Mouse (Mus musculus) hindbrain, embryonic 11.5 days (tissue): ENCODE results near the gene Inava. TPM values are rescaled to one million over a fixed set of nuclear protein-coding genes. Genes with fewer than 3 reads are reported as not detected.

Experiments
- ATAC-seq: fragments of 200-750 bp; cut with Nextera tagmentation; 2 replicates; pipeline ENCODE4 v1.8.0; 2017; ENCODE audit warnings: mild to moderate bottlenecking, moderate TSS enrichment, moderate library complexity; ENCODE audit not compliant: low FRiP score
- DNase-seq: peaks from one replicate; pipeline ENCODE4 v3.0.0-alpha.2; 2015; ENCODE audit warnings: low spot score
- H3K27ac ChIP-seq: fragments of 300-500 bp; sonication (generic); 2 replicates; pipeline ENCODE4 v1.5.1; 2014; ENCODE audit warnings: mild to moderate bottlenecking, low read depth, low read length
- H3K27me3 ChIP-seq: fragments of 300-500 bp; sonication (generic); 2 replicates; pipeline ENCODE4 v1.6.1; 2014; ENCODE audit warnings: mild to moderate bottlenecking, low read length, moderate library complexity, mixed read lengths; ENCODE audit not compliant: control insufficient read depth, insufficient read depth
- H3K36me3 ChIP-seq: fragments of 300-500 bp; sonication (generic); 2 replicates; pipeline ENCODE4 v1.6.1; 2014; ENCODE audit warnings: mild to moderate bottlenecking, low read length, moderate library complexity, mixed read lengths; ENCODE audit not compliant: control insufficient read depth, insufficient read depth
- H3K4me1 ChIP-seq: fragments of 300-500 bp; sonication (generic); replicated peaks from 2 replicates; pipeline ENCODE4 v1.6.1; 2014; ENCODE audit warnings: low read length, mixed read lengths; ENCODE audit not compliant: control insufficient read depth, insufficient read depth
- H3K4me2 ChIP-seq: fragments of 300-500 bp; sonication (generic); replicated peaks from 2 replicates; pipeline ENCODE4 v1.6.1; 2014; ENCODE audit warnings: mild to moderate bottlenecking, low read depth, low read length
- H3K4me3 ChIP-seq: fragments of 300-500 bp; sonication (generic); 2 replicates; pipeline ENCODE4 v1.5.1; 2014; ENCODE audit warnings: low read depth, low read length
- H3K9ac ChIP-seq: fragments of 300-500 bp; sonication (generic); 2 replicates; pipeline ENCODE4 v1.6.1; 2014; ENCODE audit warnings: low read depth, low read length
- H3K9me3 ChIP-seq: fragments of 300-500 bp; sonication (generic); 2 replicates; pipeline ENCODE4 v1.6.1; 2016; ENCODE audit warnings: low read length; ENCODE audit not compliant: control insufficient read depth
- WGBS: fragments of 180-500 bp; shearing (Covaris S2); extraction: QIAGEN DNeasy Blood & Tissue Kit; methylation state at CpG from one replicate; pipeline ENCODE4 v1.1.7; 2014; 5-methylcytosine and 5-hydroxymethylcytosine counted together
- polyA plus RNA-seq: library from polyadenylated mRNA; unstranded; fragments of >200 nt; fragmentation: Nextera tagmentation; extraction: Ambion mirVana; gene quantifications from 2 replicates; pipeline ENCODE4 v1.2.1, GENCODE M21; 2014

Gene Inava
- polyA plus RNA-seq, 1 experiment from 2014 or later = 13.9 TPM

GRCm38 (mm10) chr1:136238495-136238894 is 4.4 kb upstream of the Inava start:
- DNase-seq (no peak), ATAC-seq (no peak)
- no peaks in the 10 kb centered on the region for H3K27me3 ChIP-seq
- H3K9ac ChIP-seq = no peak overlapping the region
- H3K36me3 ChIP-seq = no peaks in the 10 kb centered on the region
- WGBS = 87% methylated on average over 4 of the region's 4 CpGs
- no peaks in the 10 kb centered on the region for H3K4me1 ChIP-seq
- H3K4me3 ChIP-seq = no peak overlapping the region
- H3K27ac ChIP-seq = no peak overlapping the region
- H3K9me3 ChIP-seq = no peaks in the 10 kb centered on the region
- H3K4me2 ChIP-seq = no peak overlapping the region

- Histone ChIP-seq H3K27ac (peak overlapping the region; percentile 78; the same call in 1 of the 2 replicates), H3K9ac (peak overlapping the region; percentile 77), H3K4me3 (peak overlapping the region; percentile 64), H3K9me3 (no peaks in the 10 kb centered on the region), H3K4me2 (peak overlapping the region; percentile 73), H3K4me1 (peaks cover 23% of the 10 kb centered on the region), H3K27me3 (no peaks in the 10 kb centered on the region), H3K36me3 (no peaks in the 10 kb centered on the region)
- DNase-seq (no peak), ATAC-seq (peak; percentile 10; the same call in 1 of the 2 replicates)
- 1% methylated on average over 9 of the region's 9 CpGs for WGBS
Measured at GRCm38 (mm10) chr1:136234595-136235092, 580 bp upstream of the Inava start.

GRCm38 (mm10) chr1:136232986-136233790 is 876 bp downstream of the Inava start:
- Histone ChIP-seq H3K4me2 (peak overlapping the region; percentile 73), H3K27me3 (no peaks in the 10 kb centered on the region), H3K9me3 (no peaks in the 10 kb centered on the region), H3K36me3 (no peaks in the 10 kb centered on the region), H3K4me3 (peak overlapping the region; percentile 64), H3K4me1 (peaks cover 37% of the 10 kb centered on the region), H3K9ac (peak overlapping the region; percentile 77), H3K27ac (peak overlapping the region; percentile 78)
- ATAC-seq (peak; percentile 10), DNase-seq (peak; percentile 66)
- WGBS = under 1% methylated on average over 23 of the region's 23 CpGs

GRCm38 (mm10) chr1:136232285-136232926 is 1.7 kb downstream of the Inava start:
- Histone ChIP-seq H3K9me3 (no peaks in the 10 kb centered on the region), H3K36me3 (no peaks in the 10 kb centered on the region), H3K4me1 (peaks cover 40% of the 10 kb centered on the region), H3K27ac (no peak overlapping the region), H3K4me3 (peak overlapping the region; percentile 64), H3K4me2 (peak overlapping the region; percentile 73), H3K9ac (peak overlapping the region; percentile 77), H3K27me3 (no peaks in the 10 kb centered on the region)
- no peak for ATAC-seq
- DNase-seq = peak; percentile 43
- 0% methylated on average over 9 of the region's 9 CpGs for WGBS

GRCm38 (mm10) chr1:136231596-136231995 is 2.5 kb downstream of the Inava start:
- H3K4me1 ChIP-seq = peaks cover 40% of the 10 kb centered on the region
- DNase-seq = no peak
- no peak overlapping the region for H3K27ac ChIP-seq

GRCm38 (mm10) chr1:136230201-136230600 is 3.9 kb downstream of the Inava start:
- peak overlapping the region; percentile 42; the same call in 1 of the 2 replicates for H3K9ac ChIP-seq
- H3K27ac ChIP-seq = no peak overlapping the region
- no peaks in the 10 kb centered on the region for H3K27me3 ChIP-seq
- no peaks in the 10 kb centered on the region for H3K9me3 ChIP-seq
- H3K4me3 ChIP-seq = peak overlapping the region; percentile 10; the same call in 1 of the 2 replicates
- peaks cover 40% of the 10 kb centered on the region for H3K4me1 ChIP-seq
- H3K36me3 ChIP-seq = no peaks in the 10 kb centered on the region
- ATAC-seq (no peak), DNase-seq (peak; percentile 17)
- peak overlapping the region; percentile 73 for H3K4me2 ChIP-seq
- WGBS = 17% methylated on average over 11 of the region's 11 CpGs

More at GRCm38 (mm10) chr1:136231596-136231995, 2.5 kb downstream of the Inava start:
- Histone ChIP-seq H3K36me3 (no peaks in the 10 kb centered on the region), H3K9ac (peak overlapping the region; percentile 38), H3K27me3 (no peaks in the 10 kb centered on the region), H3K4me3 (peak overlapping the region; percentile 64), H3K4me2 (peak overlapping the region; percentile 73), H3K9me3 (no peaks in the 10 kb centered on the region)
- ATAC-seq = no peak
- under 1% methylated on average over 6 of the region's 6 CpGs for WGBS

DNA sequence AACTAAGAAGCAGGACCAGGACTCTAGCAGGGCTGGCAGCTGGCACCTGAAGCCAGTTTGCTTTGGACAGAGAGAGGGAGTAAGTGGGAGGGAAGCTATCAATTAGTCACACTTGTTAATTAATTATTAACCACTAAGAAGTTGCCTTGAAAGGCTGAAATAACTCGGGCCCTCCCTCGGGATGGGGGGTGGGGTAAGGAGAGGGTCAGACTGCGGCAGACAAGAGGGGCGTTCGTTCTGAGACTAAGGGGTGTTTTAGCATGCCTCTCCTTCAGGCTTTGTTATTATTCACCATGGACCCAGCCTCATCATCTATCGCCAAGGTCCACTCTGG is 5.1 kb downstream of the Inava start:
- H3K4me2 ChIP-seq = peak overlapping the region; percentile 11; the same call in 1 of the 2 replicates
- H3K4me3 ChIP-seq = no peak overlapping the region
- peaks cover 40% of the 10 kb centered on the region for H3K4me1 ChIP-seq
- H3K36me3 ChIP-seq = no peaks in the 10 kb centered on the region
- H3K9me3 ChIP-seq = no peaks in the 10 kb centered on the region
- H3K27me3 ChIP-seq = no peaks in the 10 kb centered on the region
- H3K27ac ChIP-seq = 0 out of 2 replicates have a peak overlapping the region, but pooled peaks have one; percentile 19
- WGBS = 12% methylated on average over 6 of the region's 6 CpGs
- DNase-seq = peak; percentile 41
- H3K9ac ChIP-seq = peak overlapping the region; percentile 31
- peak; percentile 31 for ATAC-seq

DNA sequence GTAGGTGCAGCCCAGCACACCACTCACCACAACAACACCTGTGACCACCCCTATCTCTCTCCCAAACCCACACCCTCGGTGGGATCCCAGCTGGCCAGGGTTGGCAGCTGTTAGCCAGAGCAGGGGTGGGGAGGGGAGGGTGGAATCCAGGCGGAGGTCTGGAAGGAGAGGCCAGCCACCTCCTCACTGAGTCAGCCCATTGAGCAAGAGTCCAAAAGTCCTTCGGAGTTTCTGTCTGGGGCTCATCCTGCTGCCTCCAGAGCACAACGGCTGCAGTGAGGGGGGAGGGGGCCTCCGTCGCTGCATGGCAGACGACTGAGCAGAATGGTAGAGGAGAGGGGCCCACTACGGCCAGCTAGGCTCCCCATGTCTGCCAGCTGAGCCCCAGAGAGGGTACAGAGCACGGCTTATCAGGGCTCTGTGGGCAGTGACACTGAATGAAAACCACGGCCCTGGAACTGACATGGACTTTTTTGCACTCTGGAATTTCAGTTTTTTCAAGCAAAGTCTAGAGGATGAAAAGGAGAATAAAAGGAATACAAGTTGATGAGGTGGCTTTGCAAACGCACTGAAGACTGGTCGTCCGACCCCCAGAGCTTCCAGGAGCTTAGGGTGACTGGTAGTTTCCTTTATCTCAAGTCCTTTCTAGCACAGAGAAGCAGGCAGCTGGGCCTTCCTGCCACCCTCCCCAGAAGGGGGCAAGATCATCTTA is 5.6 kb downstream of the Inava start:
- Histone ChIP-seq H3K9ac (peak overlapping the region; percentile 31), H3K9me3 (no peaks in the 10 kb centered on the region), H3K27me3 (no peaks in the 10 kb centered on the region), H3K4me2 (peak overlapping the region; percentile 6; the same call in 1 of the 2 replicates), H3K4me3 (no peak overlapping the region), H3K27ac (0 out of 2 replicates have a peak overlapping the region, but pooled peaks have one; percentile 19), H3K4me1 (peaks cover 40% of the 10 kb centered on the region), H3K36me3 (no peaks in the 10 kb centered on the region; the same call in 1 of the 2 replicates)
- DNase-seq = peak; percentile 42
- ATAC-seq = peak; percentile 65
- WGBS = 11% methylated on average over 13 of the region's 13 CpGs
